Mouse (Mus musculus): ENCODE results near the gene Rlbp1.

Gene Rlbp1

GRCm38 (mm10) chr7:79386422-79387133, at the start of gene Rlbp1:
TSS of gene Rlbp1 (minus strand) at chr7:79387048.
- no peak for DNase-seq

DNA sequence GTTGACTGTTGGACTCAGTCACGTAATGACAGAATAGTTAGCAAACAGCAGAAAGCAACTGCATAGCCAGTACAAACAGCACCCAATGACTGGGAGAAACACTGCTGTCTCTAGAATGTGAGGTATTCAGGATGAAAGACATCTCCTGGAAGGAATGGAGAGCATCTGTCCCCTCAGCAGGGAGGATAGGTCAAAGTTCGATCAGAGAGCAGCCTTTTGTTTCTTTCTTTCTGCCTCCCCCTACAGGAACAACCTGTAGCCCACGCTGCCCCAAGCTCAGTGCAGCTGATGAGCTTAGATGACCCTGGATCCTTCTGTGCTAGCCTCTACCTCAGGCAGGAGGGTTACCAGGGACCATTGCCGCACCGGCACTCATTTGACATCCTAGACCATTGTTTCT, 41.4 kb upstream of the Rlbp1 start:
- DNase-seq = peak; percentile 16

DNA sequence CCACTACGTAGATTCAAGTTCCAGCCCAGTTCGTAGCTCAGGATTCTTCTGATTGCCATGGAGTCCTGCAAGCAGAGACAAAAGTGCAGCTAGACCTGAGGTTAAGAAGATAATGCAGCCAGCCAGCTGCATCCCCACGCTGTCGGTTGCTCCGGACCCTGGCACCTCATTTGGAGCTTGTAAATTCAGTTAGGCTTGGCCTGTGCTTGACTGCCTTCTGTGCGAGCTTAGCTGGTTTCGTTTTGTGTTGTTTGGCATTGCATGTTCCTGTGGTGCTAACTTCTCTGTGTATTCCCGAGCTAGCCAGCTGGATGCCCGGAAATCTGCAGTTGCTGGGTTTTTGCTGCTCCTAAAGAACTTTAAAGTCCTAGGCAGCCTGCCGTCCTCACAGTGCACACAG, 39.0 kb upstream of the Rlbp1 start:
- DNase-seq = no peak

GRCm38 (mm10) chr7:79422876-79423275, 36.0 kb upstream of the Rlbp1 start:
- DNase-seq = no peak

DNA sequence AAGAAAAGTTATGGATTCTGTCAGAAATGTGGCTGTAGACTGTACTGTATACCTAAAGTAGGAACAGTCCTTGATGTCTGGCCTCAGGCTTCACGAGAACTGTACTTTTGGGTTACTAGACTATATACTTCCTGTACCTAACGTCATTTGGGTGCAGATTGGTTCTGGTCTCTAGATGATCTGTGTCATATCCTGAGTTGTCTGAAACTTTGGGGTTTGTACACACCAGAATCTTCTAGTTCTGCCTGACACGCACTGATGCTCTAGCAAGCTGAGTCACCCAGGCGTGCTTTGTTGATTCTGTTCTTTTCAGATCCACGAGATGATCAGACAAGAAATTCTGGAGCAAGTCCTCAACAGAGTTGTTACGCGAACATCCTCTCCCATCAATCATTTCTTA, 33.1 kb upstream of the Rlbp1 start:
- no peak for DNase-seq

DNA sequence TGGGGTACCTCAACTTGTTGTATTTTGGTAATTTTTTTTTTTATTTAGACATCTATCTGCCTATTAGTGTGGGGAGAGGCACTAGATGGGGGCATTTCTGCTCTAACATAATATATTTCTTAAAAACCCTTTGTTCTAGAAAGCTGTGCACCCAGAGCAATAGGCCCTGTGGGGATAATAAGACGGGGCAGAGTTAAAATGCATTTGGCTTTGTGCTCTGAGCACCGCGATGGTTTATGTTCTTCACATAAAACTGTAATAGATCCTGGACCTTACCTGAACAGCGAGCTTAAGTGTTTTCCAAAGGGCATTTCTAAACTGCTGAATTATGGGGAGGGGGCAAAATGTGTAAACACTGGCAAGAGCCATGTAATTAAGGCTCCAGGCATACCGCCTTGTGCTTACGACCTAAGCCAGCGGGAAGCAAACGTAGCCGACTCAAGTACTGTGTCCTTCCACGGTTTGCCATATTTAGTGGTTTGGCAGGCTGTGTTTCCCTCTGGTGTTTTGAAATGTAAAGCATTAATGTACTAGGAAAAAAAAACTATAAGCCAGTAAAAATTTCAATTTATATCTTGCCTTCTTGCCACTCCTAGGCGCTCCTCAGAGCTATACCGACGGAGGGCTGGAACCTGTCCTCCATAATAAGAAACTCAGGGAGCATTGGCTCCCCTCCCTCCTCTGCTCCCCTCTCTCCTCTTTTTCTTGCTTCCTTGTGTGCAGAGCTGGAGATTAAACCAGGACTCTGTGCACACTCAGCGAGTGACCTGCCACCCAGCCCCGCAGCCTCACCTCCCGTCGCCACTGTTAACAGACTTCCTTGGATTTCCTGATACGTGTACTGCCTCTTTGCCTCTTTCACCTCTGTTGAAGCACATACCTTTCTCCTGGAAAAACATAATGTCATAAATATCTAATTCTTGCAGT, 27.9 kb upstream of the Rlbp1 start:
- no peak for DNase-seq

GRCm38 (mm10) chr7:79400296-79400695, 13.4 kb upstream of the Rlbp1 start:
- DNase-seq = no peak

GRCm38 (mm10) chr7:79398971-79399370, 12.1 kb upstream of the Rlbp1 start:
- DNase-seq = no peak

- no peak for DNase-seq
Observed at GRCm38 (mm10) chr7:79398426-79398825, 11.6 kb upstream of the Rlbp1 start.

DNA sequence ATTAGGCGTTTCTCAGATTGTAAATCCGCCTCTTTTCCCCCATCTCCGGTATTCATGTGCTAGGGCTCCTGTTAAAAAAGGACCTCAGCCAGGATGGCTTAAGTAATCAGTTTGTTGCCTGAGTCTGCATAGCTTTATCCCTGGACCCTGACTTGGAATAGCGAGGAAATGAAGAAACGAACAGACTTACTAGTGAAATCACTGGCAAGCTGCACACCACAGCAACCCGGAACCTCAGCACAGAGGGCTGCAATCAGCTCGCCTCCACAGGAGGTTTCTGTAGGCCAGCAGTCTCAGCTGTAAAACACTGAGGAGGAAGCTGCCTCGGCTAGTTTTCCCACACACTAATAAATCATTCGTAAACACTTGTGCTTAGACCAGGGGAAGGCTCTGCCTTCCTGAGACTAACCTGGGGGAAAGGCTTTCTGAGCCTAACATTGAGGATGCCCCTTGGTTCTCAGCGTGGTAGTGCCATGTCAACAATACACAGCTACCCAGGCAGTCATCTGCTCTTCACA, 10.7 kb upstream of the Rlbp1 start:
- DNase-seq = no peak

GRCm38 (mm10) chr7:79395186-79395585, 8.3 kb upstream of the Rlbp1 start:
- DNase-seq = no peak

- DNase-seq = no peak
Observed at GRCm38 (mm10) chr7:79394666-79395065, 7.8 kb upstream of the Rlbp1 start.

GRCm38 (mm10) chr7:79393924-79394323, 7.1 kb upstream of the Rlbp1 start:
- DNase-seq = no peak

DNA sequence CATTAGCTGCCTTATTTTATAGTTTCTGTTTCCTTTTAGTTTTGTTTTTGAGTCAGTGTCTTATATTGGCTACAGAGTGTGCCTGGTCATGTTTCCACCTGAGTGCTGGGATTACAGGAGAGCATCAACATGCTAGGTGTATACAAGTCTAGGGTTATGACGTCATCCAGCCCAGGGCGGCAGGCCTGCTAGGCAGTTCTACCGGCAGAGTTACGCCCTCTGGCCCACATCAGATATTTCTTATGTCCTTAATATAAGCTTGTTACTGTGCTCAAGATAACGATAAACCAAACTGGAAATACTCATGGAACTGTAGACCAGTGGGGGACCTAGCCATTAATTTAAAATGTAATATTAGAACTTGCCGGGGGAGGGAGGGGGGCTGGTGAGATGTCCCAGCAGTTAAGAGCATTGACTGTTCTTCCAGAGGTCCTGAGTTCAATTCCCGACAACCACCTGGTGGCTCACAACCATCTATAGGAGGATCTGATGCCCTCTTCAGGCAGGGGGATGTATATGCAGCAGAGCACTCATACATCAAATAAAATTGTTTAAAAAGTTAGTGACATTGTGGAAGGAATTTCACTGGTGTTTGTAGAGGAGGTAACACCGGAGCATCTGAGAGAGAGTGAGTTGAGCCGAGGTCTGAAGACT, 6.1 kb upstream of the Rlbp1 start:
- DNase-seq = peak; percentile 38

GRCm38 (mm10) chr7:79391883-79392649, 5.2 kb upstream of the Rlbp1 start, which contains the start of gene Fanci:
TSS of gene Fanci (plus strand) at chr7:79391929.
- DNase-seq = peak; percentile 95

- peak; percentile 42 for DNase-seq
Observed at GRCm38 (mm10) chr7:79391471-79391870, 4.6 kb upstream of the Rlbp1 start.

DNA sequence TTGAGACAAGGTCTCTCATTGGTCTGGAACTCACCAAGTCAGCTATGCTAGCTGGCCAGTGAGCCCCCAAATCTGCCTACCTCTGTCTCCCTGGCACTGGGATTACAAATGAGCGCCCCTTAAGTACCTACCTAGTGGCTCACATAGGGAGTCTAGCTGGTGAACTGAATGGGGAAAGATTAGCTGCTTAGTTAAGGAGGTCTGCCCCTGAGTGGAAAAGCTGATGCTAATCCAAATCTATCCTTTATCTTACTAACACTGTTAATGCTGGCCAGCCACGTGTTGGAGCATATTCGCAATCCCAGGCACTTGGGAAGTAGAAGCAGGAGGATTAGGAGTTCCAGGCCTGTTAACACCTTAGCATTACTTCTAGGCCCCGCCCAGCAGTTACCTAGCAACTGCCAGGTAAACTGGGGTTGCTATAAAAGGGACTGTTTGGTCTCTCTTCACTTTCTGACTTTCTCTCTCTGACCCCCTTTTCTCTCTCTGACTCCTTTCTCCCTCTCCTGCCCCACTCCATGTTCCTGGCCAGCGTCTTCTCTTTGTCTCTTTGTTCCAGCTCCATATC, 3.4 kb upstream of the Rlbp1 start:
- no peak for DNase-seq

DNA sequence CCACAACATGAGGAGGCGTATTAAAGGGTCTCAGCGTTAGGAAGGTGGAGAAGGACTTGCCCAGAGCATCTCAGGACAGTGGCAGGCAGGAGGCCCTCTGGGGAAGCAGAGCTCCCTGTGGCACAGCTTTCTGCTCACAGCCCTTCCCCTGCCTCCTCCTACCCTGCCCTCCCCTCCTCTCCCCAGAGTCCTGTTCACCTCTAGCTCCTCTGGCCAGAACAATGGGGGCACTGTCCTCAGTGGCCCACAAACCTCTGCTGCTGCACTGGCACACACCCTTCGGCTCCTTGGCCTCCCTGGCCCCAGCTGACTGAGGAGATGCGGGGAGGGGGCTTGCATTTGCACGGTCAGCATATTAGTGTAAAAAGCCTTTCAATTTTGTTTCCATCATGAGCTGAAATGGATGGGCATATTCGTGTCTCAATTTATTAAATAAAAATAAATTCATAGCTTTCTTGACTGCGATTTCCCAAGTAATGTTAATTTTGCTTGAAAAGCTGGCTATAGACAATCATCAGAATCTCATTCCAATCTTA, 1.9 kb upstream of the Rlbp1 start:
- DNase-seq = peak; percentile 47

DNA sequence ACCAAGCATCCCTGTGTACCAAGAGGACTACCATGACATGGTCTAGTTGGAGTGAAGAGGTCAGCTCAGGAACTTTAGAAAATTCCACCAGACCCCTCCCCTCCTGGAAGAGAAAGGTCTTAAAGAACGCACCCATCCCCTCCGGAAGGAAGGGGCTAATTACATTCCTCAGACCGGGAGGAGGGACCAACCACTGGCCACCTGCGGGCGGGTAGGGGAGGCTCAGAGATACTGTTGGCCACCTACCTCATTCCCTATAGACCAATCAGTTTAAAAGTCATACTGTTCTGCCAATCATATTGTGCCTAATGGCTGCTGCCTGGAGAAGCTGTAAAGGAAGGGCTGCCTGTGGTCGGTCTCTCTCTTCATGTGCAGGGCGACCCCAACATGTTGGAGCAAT, 1.1 kb upstream of the Rlbp1 start:
- DNase-seq = no peak

DNA sequence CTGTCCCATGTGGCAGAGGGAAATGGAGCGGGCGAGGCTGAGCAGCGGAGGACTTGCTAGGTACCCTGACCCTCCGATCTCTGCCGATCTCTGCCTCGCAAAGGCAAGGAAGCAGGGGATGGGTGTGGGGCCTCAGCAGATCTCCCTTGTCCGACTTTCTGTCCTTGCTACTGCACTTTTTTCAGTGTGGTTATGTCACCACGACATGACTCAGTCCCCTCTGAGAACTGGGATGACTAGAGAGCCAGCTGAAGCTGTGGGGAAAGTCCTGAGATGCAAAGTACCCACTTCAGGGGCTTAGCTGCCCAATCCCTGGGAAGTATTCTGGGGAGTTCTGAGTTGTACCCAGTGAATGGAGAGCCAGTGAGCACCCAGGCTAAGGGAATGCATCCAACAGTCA, 292 bp upstream of the Rlbp1 start:
- DNase-seq = no peak

GRCm38 (mm10) chr7:79376516-79377275, 10.2 kb downstream of the Rlbp1 start:
- no peak for DNase-seq

Data from embryo, embryonic 11 days (tissue).